Mouse (Mus musculus) forebrain, embryonic 10.5 days (tissue): Measurements from ENCODE around the gene Thsd7b. TPM values are rescaled to one million over a fixed set of nuclear protein-coding genes. Genes with fewer than 3 reads are reported as not detected.
"Not testable (repeated sequence)": the region's sequence is repeated elsewhere in the genome, so short reads cannot be mapped to it uniquely, and the experiment has no call there.

Experiments used
- DNase-seq: peaks from one replicate; pipeline ENCODE4 v3.0.0-alpha.2; 2017; ENCODE audit warnings: low spot score; ENCODE audit errors: extremely low spot score
- H3K27ac ChIP-seq: fragments of 300-500 bp; sonication (generic); 2 replicates; pipeline ENCODE4 v1.5.1; 2016; ENCODE audit warnings: mild to moderate bottlenecking
- H3K27me3 ChIP-seq: fragments of 300-500 bp; sonication (generic); 2 replicates; pipeline ENCODE4 v1.6.1; 2016; ENCODE audit warnings: mild to moderate bottlenecking; ENCODE audit not compliant: poor library complexity, severe bottlenecking
- H3K36me3 ChIP-seq: fragments of 300-500 bp; sonication (generic); replicated peaks from 2 replicates; pipeline ENCODE4 v1.6.1; 2016; ENCODE audit warnings: mild to moderate bottlenecking, moderate library complexity
- H3K4me1 ChIP-seq: fragments of 300-500 bp; sonication (generic); 2 replicates; pipeline ENCODE4 v1.6.1; 2016
- H3K4me3 ChIP-seq: fragments of 300-500 bp; sonication (generic); 2 replicates; pipeline ENCODE4 v1.5.1; 2016; ENCODE audit warnings: mild to moderate bottlenecking, moderate library complexity
- H3K9me3 ChIP-seq: fragments of 300-500 bp; sonication (generic); 2 replicates; pipeline ENCODE4 v1.6.1; 2016; ENCODE audit warnings: mild to moderate bottlenecking, moderate library complexity
- WGBS: fragments of 180-500 bp; shearing (Covaris S2); methylation state at CpG from one replicate; pipeline ENCODE4 v1.1.7; 2016; 5-methylcytosine and 5-hydroxymethylcytosine counted together
- polyA plus RNA-seq: library from polyadenylated mRNA; unstranded; fragments of >200 nt; fragmentation: Nextera tagmentation; extraction: Ambion mirVana; gene quantifications from 2 replicates; pipeline ENCODE4 v1.2.1, GENCODE M21; 2016

The Thsd7b gene
- polyA plus RNA-seq, 1 experiment from 2014 or later, result 1.5 TPM

DNA sequence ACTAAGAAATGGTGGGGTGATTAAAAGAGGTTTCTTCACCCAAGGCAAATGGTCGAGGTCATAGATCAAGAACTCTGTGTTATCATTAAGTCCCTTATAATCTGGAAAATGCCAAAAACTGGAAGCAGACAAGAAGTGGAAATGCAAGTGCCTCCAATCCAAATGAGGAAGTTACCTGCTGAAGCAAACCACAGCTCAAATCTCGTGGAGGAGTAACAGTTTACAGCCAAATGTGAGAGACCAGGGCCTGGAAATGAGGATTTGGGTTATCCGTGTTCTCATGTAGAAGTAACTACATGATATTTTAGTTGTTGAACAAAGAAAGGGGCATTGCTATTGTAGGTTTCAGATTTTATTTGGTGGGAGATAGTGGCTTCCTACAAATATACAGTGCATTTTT is 335.3 kb downstream of the Thsd7b start:
- DNase-seq, result no peak
- Histone ChIP-seq H3K27ac (no peak overlapping the region), H3K4me1 (peaks cover 8% of the 10 kb centered on the region), H3K4me3 (no peak overlapping the region), H3K27me3 (no peaks in the 10 kb centered on the region), H3K36me3 (no peaks in the 10 kb centered on the region), H3K9me3 (no peaks in the 10 kb centered on the region)
- 78% methylated on average over 3 of the region's 3 CpGs for WGBS

- Histone ChIP-seq H3K36me3 (no peaks in the 10 kb centered on the region), H3K4me3 (no peak overlapping the region), H3K4me1 (no peaks in the 10 kb centered on the region), H3K27ac (no peak overlapping the region), H3K27me3 (no peaks in the 10 kb centered on the region), H3K9me3 (no peaks in the 10 kb centered on the region)
- no peak for DNase-seq
- 89% methylated on average over 1 of the region's 1 CpGs for WGBS
These were observed 343.0 kb downstream of the Thsd7b start for GRCm38 (mm10) chr1:129616080-129616479.

- Histone ChIP-seq H3K9me3 (no peaks in the 10 kb centered on the region), H3K27me3 (no peaks in the 10 kb centered on the region), H3K4me1 (no peaks in the 10 kb centered on the region), H3K27ac (no peak overlapping the region), H3K4me3 (no peak overlapping the region), H3K36me3 (no peaks in the 10 kb centered on the region)
- no peak for DNase-seq
- 87% methylated on average over 7 of the region's 7 CpGs for WGBS
These were observed 346.6 kb downstream of the Thsd7b start for GRCm38 (mm10) chr1:129619440-129620301.

DNA sequence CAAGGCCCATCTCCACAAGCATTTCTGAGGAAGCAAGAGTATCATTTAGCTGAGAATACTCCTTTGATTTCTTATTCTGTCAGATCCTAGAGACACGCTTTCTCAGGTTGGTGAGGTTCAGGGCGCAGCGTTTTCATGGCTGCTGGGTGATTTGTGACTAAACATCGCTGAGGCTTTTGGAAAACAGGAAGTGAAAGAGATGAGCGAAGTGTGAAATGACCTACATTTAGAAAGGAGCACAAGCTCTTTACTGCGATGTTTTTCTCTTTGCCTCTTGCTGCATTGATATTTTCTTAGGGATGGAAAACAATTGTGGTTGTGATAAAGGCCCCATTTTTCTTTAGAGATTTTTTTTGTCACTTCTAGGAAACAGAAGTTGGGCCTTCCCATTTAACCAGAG is 351.4 kb downstream of the Thsd7b start:
- no peaks in the 10 kb centered on the region for H3K36me3 ChIP-seq
- 88% methylated on average over 6 of the region's 6 CpGs for WGBS
- H3K4me3 ChIP-seq, result no peak overlapping the region
- no peak for DNase-seq
- H3K27ac ChIP-seq, result no peak overlapping the region
- H3K9me3 ChIP-seq, result no peaks in the 10 kb centered on the region
- H3K4me1 ChIP-seq, result no peaks in the 10 kb centered on the region
- H3K27me3 ChIP-seq, result no peaks in the 10 kb centered on the region

GRCm38 (mm10) chr1:129635146-129635545 is 362.0 kb downstream of the Thsd7b start:
- Histone ChIP-seq H3K27me3 (no peaks in the 10 kb centered on the region), H3K36me3 (no peaks in the 10 kb centered on the region), H3K9me3 (no peaks in the 10 kb centered on the region), H3K27ac (no peak overlapping the region), H3K4me3 (no peak overlapping the region), H3K4me1 (0 out of 2 replicates have a peak, but pooled peaks cover 5% of the 10 kb centered on the region)
- no peak for DNase-seq
- 80% methylated on average over 4 of the region's 4 CpGs for WGBS

DNA sequence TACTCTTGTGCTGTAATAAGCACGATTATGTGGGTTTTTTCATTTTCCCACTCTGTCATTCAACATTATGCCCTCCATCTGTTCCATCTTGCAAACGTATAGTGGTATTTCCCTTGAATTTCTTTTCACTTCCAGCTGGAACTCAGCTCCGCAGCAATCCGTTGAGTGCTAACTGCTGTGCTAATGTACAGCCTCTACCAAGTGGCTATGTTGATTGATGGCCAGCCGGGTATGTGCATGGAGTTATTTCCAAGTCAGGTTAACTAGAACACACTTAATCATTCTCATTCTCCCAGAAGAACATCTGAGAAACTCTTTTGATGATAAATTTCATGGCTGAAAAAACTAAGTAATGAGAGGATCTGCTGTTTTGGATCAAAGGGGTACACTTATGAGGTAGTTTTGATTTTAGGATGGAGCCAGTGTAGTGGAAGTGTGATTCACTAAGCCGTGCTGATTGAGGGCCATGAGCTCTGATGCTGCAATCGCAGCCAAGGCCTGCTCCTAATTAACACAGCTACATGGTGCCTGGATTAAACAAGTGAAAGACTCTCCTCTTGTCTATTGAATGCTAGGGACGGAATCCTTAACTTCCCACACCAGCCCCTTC is 371.3 kb downstream of the Thsd7b start:
- H3K4me1 ChIP-seq, result peaks cover 26% of the 10 kb centered on the region
- H3K4me3 ChIP-seq, result no peak overlapping the region
- H3K9me3 ChIP-seq, result no peaks in the 10 kb centered on the region
- no peaks in the 10 kb centered on the region for H3K27me3 ChIP-seq
- DNase-seq, result peak; percentile 31
- H3K36me3 ChIP-seq, result no peaks in the 10 kb centered on the region
- WGBS, result 36% methylated on average over 8 of the region's 8 CpGs
- peak overlapping the region; percentile 64; the same call in 1 of the 2 replicates for H3K27ac ChIP-seq

GRCm38 (mm10) chr1:129651448-129651847 is 378.3 kb downstream of the Thsd7b start:
- not testable (repeated sequence) for H3K4me1 ChIP-seq, DNase-seq, H3K27ac ChIP-seq, H3K36me3 ChIP-seq, H3K9me3 ChIP-seq, H3K4me3 ChIP-seq, H3K27me3 ChIP-seq
- WGBS, result 90% methylated on average over 6 of the region's 6 CpGs

DNA sequence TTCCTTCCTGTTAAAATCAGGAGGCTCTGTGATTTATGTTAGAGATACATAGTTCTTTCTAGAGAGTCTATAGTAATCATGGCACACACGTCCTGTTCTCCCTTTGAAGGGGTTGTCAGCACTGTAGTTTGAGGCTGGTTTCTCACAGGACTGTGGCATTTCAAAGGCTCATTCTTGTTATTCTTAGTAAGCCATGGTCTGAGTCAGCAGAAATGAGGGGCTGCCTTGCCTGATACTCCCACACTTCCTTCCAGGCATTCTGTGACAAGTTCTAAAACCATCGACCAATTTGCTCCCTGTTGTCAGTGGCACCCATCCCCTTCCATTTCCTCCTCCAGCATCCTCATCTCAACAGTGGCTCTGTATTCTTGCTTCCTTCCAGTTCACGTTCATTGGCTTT is 384.9 kb downstream of the Thsd7b start:
- WGBS, result 75% methylated on average over 3 of the region's 3 CpGs
- H3K36me3 ChIP-seq, result no peaks in the 10 kb centered on the region
- no peak overlapping the region for H3K4me3 ChIP-seq
- no peaks in the 10 kb centered on the region; the same call in 1 of the 2 replicates for H3K4me1 ChIP-seq
- DNase-seq, result no peak
- no peak overlapping the region for H3K27ac ChIP-seq
- H3K9me3 ChIP-seq, result no peaks in the 10 kb centered on the region
- H3K27me3 ChIP-seq, result no peaks in the 10 kb centered on the region

DNA sequence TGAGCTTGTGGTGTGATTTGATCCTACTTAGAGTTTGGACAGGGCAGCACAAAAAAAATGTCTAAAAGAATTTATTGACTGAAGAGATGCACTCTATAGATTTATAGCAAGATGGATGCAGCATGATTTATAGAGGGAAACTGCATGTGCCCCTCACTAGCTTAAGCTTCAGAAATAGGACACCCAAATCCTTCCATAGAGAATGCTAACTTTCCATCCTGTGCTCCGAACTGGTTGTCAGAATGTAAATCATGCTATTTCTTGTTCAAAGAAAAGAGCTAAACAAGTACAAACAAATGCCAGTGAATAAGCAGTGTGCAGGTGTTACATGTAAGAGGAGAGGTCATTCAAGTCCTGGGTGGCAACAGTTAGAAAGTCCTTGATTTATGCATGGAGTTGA is 402.8 kb downstream of the Thsd7b start:
- Histone ChIP-seq H3K4me1 (peaks cover 5% of the 10 kb centered on the region), H3K4me3 (no peak overlapping the region), H3K27ac (no peak overlapping the region), H3K27me3 (no peaks in the 10 kb centered on the region), H3K36me3 (no peaks in the 10 kb centered on the region), H3K9me3 (no peaks in the 10 kb centered on the region)
- no peak for DNase-seq
- WGBS, result 88% methylated on average over 1 of the region's 1 CpGs

GRCm38 (mm10) chr1:129678851-129679250 is 405.7 kb downstream of the Thsd7b start:
- H3K4me1 ChIP-seq, result peaks cover 5% of the 10 kb centered on the region
- WGBS, result 47% methylated on average over 4 of the region's 4 CpGs
- no peaks in the 10 kb centered on the region for H3K9me3 ChIP-seq
- H3K27ac ChIP-seq, result no peak overlapping the region
- H3K36me3 ChIP-seq, result no peaks in the 10 kb centered on the region
- no peak overlapping the region for H3K4me3 ChIP-seq
- no peak for DNase-seq
- no peaks in the 10 kb centered on the region for H3K27me3 ChIP-seq

- H3K9me3 ChIP-seq, result no peaks in the 10 kb centered on the region
- H3K4me1 ChIP-seq, result no peaks in the 10 kb centered on the region
- no peak overlapping the region for H3K27ac ChIP-seq
- no peaks in the 10 kb centered on the region for H3K36me3 ChIP-seq
- DNase-seq, result no peak
- 75% methylated on average over 1 of the region's 1 CpGs for WGBS
- H3K4me3 ChIP-seq, result no peak overlapping the region
- no peaks in the 10 kb centered on the region for H3K27me3 ChIP-seq
These were observed 432.6 kb downstream of the Thsd7b start for GRCm38 (mm10) chr1:129705701-129706100.

- no peaks in the 10 kb centered on the region for H3K36me3 ChIP-seq
- no peak overlapping the region for H3K4me3 ChIP-seq
- no peaks in the 10 kb centered on the region for H3K9me3 ChIP-seq
- WGBS, result 93% methylated on average over 3 of the region's 3 CpGs
- no peaks in the 10 kb centered on the region for H3K4me1 ChIP-seq
- DNase-seq, result no peak
- H3K27me3 ChIP-seq, result no peaks in the 10 kb centered on the region
- no peak overlapping the region for H3K27ac ChIP-seq
These were observed 439.6 kb downstream of the Thsd7b start for GRCm38 (mm10) chr1:129712706-129713105.

GRCm38 (mm10) chr1:129713571-129713970 is 440.5 kb downstream of the Thsd7b start:
- DNase-seq, result no peak
- Histone ChIP-seq H3K9me3 (no peaks in the 10 kb centered on the region), H3K4me1 (no peaks in the 10 kb centered on the region), H3K36me3 (no peaks in the 10 kb centered on the region), H3K27me3 (no peaks in the 10 kb centered on the region), H3K27ac (no peak overlapping the region), H3K4me3 (no peak overlapping the region)
- WGBS, result 97% methylated on average over 3 of the region's 3 CpGs
